Mouse (Mus musculus): ENCODE data around the gene AF366264. TPM values are rescaled to one million over a fixed set of nuclear protein-coding genes. Genes with fewer than 3 reads are reported as not detected.

Gene AF366264
- not detected for total RNA-seq (2023)

DNA sequence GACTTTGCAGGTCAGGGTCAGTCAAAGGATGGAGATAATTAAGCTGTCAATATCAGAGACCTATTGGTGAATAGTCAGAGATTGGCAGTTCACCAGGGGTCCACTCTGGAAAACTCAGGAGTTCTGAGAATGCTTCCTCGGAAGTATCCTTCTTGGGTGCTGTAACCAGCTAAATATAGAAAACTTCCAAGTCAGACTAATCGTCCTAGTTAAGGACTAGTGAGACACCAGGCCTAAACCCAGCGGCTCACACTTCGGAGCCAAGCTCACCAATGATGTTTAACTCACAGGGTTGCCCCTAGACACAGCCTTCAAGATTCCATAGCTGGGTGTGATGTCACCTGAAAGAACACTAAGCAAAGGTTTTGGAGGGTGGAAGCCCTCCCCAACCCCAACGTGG, at the start of gene AF366264:
Gene AF366264 (minus strand): TSS at position 101 of the 400 bp plus-strand sequence.

DNA sequence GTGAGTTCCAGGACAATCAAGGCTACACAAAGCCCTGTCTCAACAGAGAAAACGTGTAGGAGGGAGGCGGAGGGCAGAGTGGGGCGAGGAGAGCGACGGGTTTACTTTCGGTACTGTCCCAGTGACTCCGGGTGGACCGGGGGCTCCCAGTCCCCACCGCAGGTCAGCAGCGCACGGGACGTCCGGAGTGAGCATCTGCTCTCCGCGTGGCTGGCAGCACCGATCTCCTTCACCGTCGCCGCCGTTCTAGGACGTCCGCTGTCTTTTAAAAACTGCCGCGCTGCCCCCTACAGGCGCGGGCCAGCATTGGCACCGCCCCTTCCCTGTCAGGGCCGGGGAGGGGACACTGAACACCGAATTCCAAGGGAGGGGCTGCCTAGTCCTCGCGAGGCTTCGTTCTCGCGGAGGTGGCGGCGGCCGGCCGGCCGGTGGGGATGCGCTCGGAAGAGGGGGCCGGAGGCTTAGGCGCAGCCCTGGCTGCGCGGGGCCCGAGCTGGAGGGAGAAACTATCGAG, 52.9 kb downstream of the AF366264 start, which contains the start of gene Upf3a:
Gene Upf3a (plus strand): TSS at position 366 of the 514 bp plus-strand sequence.

Other genes starting within 250 kb of the AF366264 start
- 100 to 1,000 TPM; 150 to 165 TPM for gene Rasa3, start 160.8 kb downstream of the AF366264 start, total RNA-seq (2023)
- not detected for gene Cfap97d2, start 132.5 kb downstream of the AF366264 start, total RNA-seq (2023)
- 10 to 100 TPM; 23.5 to 31.1 TPM for gene Cdc16, start 80.7 kb downstream of the AF366264 start, total RNA-seq (2023)
- 10 to 100 TPM; 20.2 to 24.3 TPM for gene Upf3a, start 52.8 kb downstream of the AF366264 start, total RNA-seq (2023)
- 1 to 10 TPM; 7.5 to 8.8 TPM for gene Champ1, start 31.3 kb upstream of the AF366264 start, total RNA-seq (2023)
- 1 to 10 TPM; 1.5 to 2.1 TPM for gene Coprs, start 51.9 kb upstream of the AF366264 start, total RNA-seq (2023)